Mouse (Mus musculus) CH12.LX (cell line): ENCODE data around the gene Gabrb3.

Experiments
- CTCF ChIP-seq, 2 experiments: IDR thresholded peaks in 1 of 2; conservative IDR thresholded peaks in 1 of 2; 2 replicates each; pipeline ENCODE4 v1.5.1; 2011 to 2012; ENCODE audit warnings: low read depth in 2 of 2, low read length in 2 of 2, improper control_type of control experiment in 1 of 2, inconsistent platforms in 1 of 2, mild to moderate bottlenecking in 1 of 2, moderate library complexity in 1 of 2
- EP300 ChIP-seq: IDR thresholded peaks from 2 replicates; pipeline ENCODE4 v1.6.1; 2011; ENCODE audit warnings: low read length, improper control_type of control experiment
- MAX ChIP-seq: IDR thresholded peaks from 2 replicates; pipeline ENCODE4 v1.6.1; 2011; ENCODE audit warnings: low read length, improper control_type of control experiment
- MAZ ChIP-seq: IDR thresholded peaks from 2 replicates; pipeline ENCODE4 v1.6.1; 2012; ENCODE audit warnings: low read depth, mild to moderate bottlenecking, inconsistent platforms, low read length, improper control_type of control experiment, moderate library complexity
- POLR2A ChIP-seq: IDR thresholded peaks from 2 replicates; pipeline ENCODE4 v1.6.1; 2011; ENCODE audit warnings: low read depth, mild to moderate bottlenecking, improper control_type of control experiment, low read length
- RAD21 ChIP-seq: IDR thresholded peaks from 2 replicates; pipeline ENCODE4 v1.6.1; 2011; ENCODE audit warnings: low read depth, mild to moderate bottlenecking, low read length, improper control_type of control experiment, moderate library complexity
- TCF12 ChIP-seq: IDR thresholded peaks from 2 replicates; pipeline ENCODE4 v1.6.1; 2014; ENCODE audit warnings: low read depth, mild to moderate bottlenecking, inconsistent platforms, low read length, improper control_type of control experiment
- USF1 ChIP-seq: IDR thresholded peaks from 2 replicates; pipeline ENCODE4 v1.6.1; 2014; ENCODE audit warnings: low read depth, mild to moderate bottlenecking, inconsistent platforms, low read length, improper control_type of control experiment
- ZKSCAN1 ChIP-seq: IDR thresholded peaks from 2 replicates; pipeline ENCODE4 v1.6.1; 2012; ENCODE audit warnings: low read depth, inconsistent platforms, low read length, improper control_type of control experiment, borderline replicate concordance
- ZMIZ1 ChIP-seq: IDR thresholded peaks from 2 replicates; pipeline ENCODE4 v1.6.1; 2012; ENCODE audit warnings: low read depth, mild to moderate bottlenecking, inconsistent platforms, low read length, improper control_type of control experiment

GRCm38 (mm10) chr7:57491795-57492194 is 72.3 kb downstream of the Gabrb3 start:
- TF ChIP-seq CTCF (conservative IDR thresholded peaks at IDR 0.05 in 1 of 2, IDR thresholded peaks at IDR 0.05 in 1 of 2; ENCODE audit: low read depth in 2 of 2, low read length in 2 of 2), result no peak
- no peak for TF ChIP-seq MAX
- no peak for TF ChIP-seq EP300
- TF ChIP-seq MAZ, result no peak
- no peak for TF ChIP-seq ZKSCAN1
- TF ChIP-seq POLR2A, result no peak
- TF ChIP-seq RAD21, result no peak
- no peak for TF ChIP-seq ZMIZ1
- no peak for TF ChIP-seq TCF12
- TF ChIP-seq USF1, result no peak
